Mouse (Mus musculus): ENCODE measurements around the gene Tmigd3. TPM values are rescaled to one million over a fixed set of nuclear protein-coding genes. Genes with fewer than 3 reads are reported as not detected.
A peak's percentile ranks its signal among the peaks of the same experiment; 100 is the strongest.

Gene Tmigd3
- total and polyA plus RNA-seq, 3 experiments: 0.25 TPM; not detected in 2

DNA sequence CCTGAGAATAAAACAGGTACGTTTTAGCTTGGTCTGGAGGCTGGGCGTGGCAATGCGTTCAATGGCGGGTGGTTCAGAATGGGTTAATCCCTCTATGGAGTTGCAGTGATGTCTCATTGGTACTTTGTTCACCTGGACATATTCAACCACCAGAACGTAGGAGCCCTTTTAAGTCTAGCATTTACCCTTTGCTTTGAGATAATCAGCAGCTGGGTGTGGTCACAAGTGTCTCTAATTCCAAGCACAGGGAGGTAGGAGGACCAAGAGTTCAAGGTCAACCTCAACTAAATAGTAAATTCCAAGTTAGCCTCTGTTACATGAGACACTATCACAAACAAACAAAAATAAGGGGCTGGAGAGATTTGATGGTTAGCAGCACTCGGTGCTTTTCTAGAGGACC, 58.1 kb downstream of the Tmigd3 start:
- no peaks in the 10 kb centered on the region for H3K27me3 ChIP-seq (replicated peaks)
- H3K4me3 ChIP-seq (replicated peaks in 1 of 3; ENCODE audit: low read depth in 2 of 3, low read length in 2 of 3, poor library complexity in 1 of 3): no peak overlapping the region
- dilution Hi-C loops (cut with MboI; ENCODE audit: extremely low pct_ligation_motif_present, extremely low pct_unique_long_range_greater_than_20kb, low sequenced_read_pairs): no loop called here
- H3K4me2 ChIP-seq (ENCODE audit: insufficient read depth, low read depth, poor library complexity, severe bottlenecking): no peak overlapping the region
- no peak overlapping the region for H3K9ac ChIP-seq (ENCODE audit: insufficient read depth, low read depth)
- peaks cover 15 to 50% of the 10 kb centered on the region in 2 experiments for H3K4me1 ChIP-seq (ENCODE audit: control insufficient read depth in 1 of 2, insufficient read depth in 2 of 2)
- no peaks in the 10 kb centered on the region for H3K9me3 ChIP-seq (replicated peaks; ENCODE audit: low read length)
- in situ Hi-C loops (cut with MboI; ENCODE audit: low pct_ligation_motif_present, low pct_unique_long_range_greater_than_20kb, low sequenced_read_pairs): no loop called here
- no peak for DNase-seq (ENCODE audit: extremely low read depth)
- no peak overlapping the region for H3K27ac ChIP-seq (ENCODE audit: insufficient read depth, low read depth)
- H3K36me3 ChIP-seq (replicated peaks in 1 of 2; ENCODE audit: control insufficient read depth in 1 of 2, insufficient read depth in 1 of 2, low read length in 1 of 2): peaks cover 0 to 29% of the 10 kb centered on the region in 2 experiments
- no peaks in the 10 kb centered on the region for H3K79me2 ChIP-seq (replicated peaks; ENCODE audit: control insufficient read depth, extremely low read depth, insufficient read depth, poor library complexity, severe bottlenecking)
- TF ChIP-seq GABPA (IDR thresholded peaks at IDR 0.05; ENCODE audit: insufficient replicate concordance, low read depth, low read length) (no peak), ZKSCAN1 (IDR thresholded peaks at IDR 0.05; ENCODE audit: borderline replicate concordance, low read depth, low read length) (no peak), SMC3 (IDR thresholded peaks at IDR 0.05; ENCODE audit: low read depth, low read length) (no peak), RAD21 (IDR thresholded peaks at IDR 0.05; ENCODE audit: low read depth, low read length) (no peak), EP300 (IDR thresholded peaks at IDR 0.05; ENCODE audit: low read length) (no peak), ZC3H11A (IDR thresholded peaks at IDR 0.05; ENCODE audit: low read depth, low read length) (no peak)

DNA sequence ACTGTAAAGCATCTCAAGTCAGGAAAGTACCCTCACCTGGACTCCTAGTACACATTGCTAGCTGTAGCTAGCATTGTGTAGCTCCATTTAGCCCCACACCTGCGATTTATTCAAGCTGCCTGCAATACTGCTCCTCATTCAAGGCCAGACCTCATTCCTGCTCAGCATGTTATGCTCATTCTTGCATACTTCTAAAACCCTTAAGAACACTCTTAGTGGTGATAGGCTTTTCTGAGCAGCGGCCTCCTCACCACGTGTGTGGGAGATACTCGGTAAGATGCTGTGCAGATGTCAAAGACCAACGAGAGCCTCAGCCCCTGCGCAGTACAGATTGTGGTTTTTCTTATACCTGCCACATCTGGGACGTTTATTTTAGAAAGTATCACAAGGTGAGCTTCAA, 59.1 kb downstream of the Tmigd3 start:
- H3K27ac ChIP-seq (ENCODE audit: insufficient read depth, low read depth): 0 out of 2 replicates have a peak overlapping the region, but pooled peaks have one; percentile 28
- peaks cover 0 to 24% of the 10 kb centered on the region in 2 experiments for H3K36me3 ChIP-seq (replicated peaks in 1 of 2; ENCODE audit: control insufficient read depth in 1 of 2, insufficient read depth in 1 of 2, low read length in 1 of 2)
- H3K4me3 ChIP-seq (replicated peaks in 1 of 3; ENCODE audit: low read depth in 2 of 3, low read length in 2 of 3, poor library complexity in 1 of 3): no peak overlapping the region
- peaks cover 15 to 50% of the 10 kb centered on the region in 2 experiments for H3K4me1 ChIP-seq (ENCODE audit: control insufficient read depth in 1 of 2, insufficient read depth in 2 of 2)
- dilution Hi-C loops (cut with MboI; ENCODE audit: extremely low pct_ligation_motif_present, extremely low pct_unique_long_range_greater_than_20kb, low sequenced_read_pairs) (no loop called here), in situ Hi-C loops (cut with MboI; ENCODE audit: low pct_ligation_motif_present, low pct_unique_long_range_greater_than_20kb, low sequenced_read_pairs) (no loop called here)
- H3K9ac ChIP-seq (ENCODE audit: insufficient read depth, low read depth): no peak overlapping the region
- DNase-seq (ENCODE audit: extremely low read depth): peak; percentile 51
- H3K4me2 ChIP-seq (ENCODE audit: insufficient read depth, low read depth, poor library complexity, severe bottlenecking): peak overlapping the region; percentile 83
- no peaks in the 10 kb centered on the region for H3K27me3 ChIP-seq (replicated peaks)
- H3K9me3 ChIP-seq (replicated peaks; ENCODE audit: low read length): no peaks in the 10 kb centered on the region
- H3K79me2 ChIP-seq (replicated peaks; ENCODE audit: control insufficient read depth, extremely low read depth, insufficient read depth, poor library complexity, severe bottlenecking): no peaks in the 10 kb centered on the region
- TF ChIP-seq MYC (IDR thresholded peaks at IDR 0.05; ENCODE audit: low read depth, low read length): peak; percentile 72; the same call in 1 of the 2 replicates
- peak; percentile 66; the same call in 1 of the 2 replicates for TF ChIP-seq MXI1 (IDR thresholded peaks at IDR 0.05; ENCODE audit: low read depth, low read length)
- TF ChIP-seq NELFE (IDR thresholded peaks at IDR 0.05; ENCODE audit: low read depth, low read length): no peak
- TF ChIP-seq POLR2A (IDR thresholded peaks at IDR 0.05; ENCODE audit: low read depth, low read length): no peak
- TF ChIP-seq IRF4 (IDR thresholded peaks at IDR 0.05; ENCODE audit: low read depth, low read length): no peak; the same call in 1 of the 2 replicates
- TF ChIP-seq RCOR1 (conservative IDR thresholded peaks at IDR 0.05; ENCODE audit: low read depth, low read length): no peak
- no peak for TF ChIP-seq ZMIZ1 (IDR thresholded peaks at IDR 0.05; ENCODE audit: low read depth, low read length)
- peak; percentile 28; the same call in 1 of the 2 replicates for TF ChIP-seq MEF2A (IDR thresholded peaks at IDR 0.05; ENCODE audit: borderline replicate concordance, low read depth, low read length)
- no peak for TF ChIP-seq SMC3 (IDR thresholded peaks at IDR 0.05; ENCODE audit: low read depth, low read length)
- TF ChIP-seq POLR2AphosphoS2 (IDR thresholded peaks at IDR 0.05; ENCODE audit: low read depth, low read length): no peak
- TF ChIP-seq BHLHE40 (IDR thresholded peaks at IDR 0.05; ENCODE audit: low read depth, low read length): no peak
- peak; percentile 81 for TF ChIP-seq MAX (IDR thresholded peaks at IDR 0.05; ENCODE audit: low read length)
- no peak for TF ChIP-seq UBTF (IDR thresholded peaks at IDR 0.05; ENCODE audit: low read depth, low read length)
- no peak; the same call in none of the 2 replicates for TF ChIP-seq EP300 (IDR thresholded peaks at IDR 0.05; ENCODE audit: low read length)
- no peak for TF ChIP-seq JUN (IDR thresholded peaks at IDR 0.05; ENCODE audit: insufficient read depth, low read depth, low read length)
- TF ChIP-seq ELF1 (IDR thresholded peaks at IDR 0.05; ENCODE audit: low read depth, low read length): no peak
- TF ChIP-seq RAD21 (IDR thresholded peaks at IDR 0.05; ENCODE audit: low read depth, low read length): no peak
- TF ChIP-seq ZNF384 (IDR thresholded peaks at IDR 0.05; ENCODE audit: low read depth, low read length): no peak
- no peak for TF ChIP-seq CHD1 (IDR thresholded peaks at IDR 0.05; ENCODE audit: low read depth, low read length)
- peak; percentile 34; the same call in 1 of the 2 replicates for TF ChIP-seq SIN3A (IDR thresholded peaks at IDR 0.05; ENCODE audit: low read length)
- no peak for TF ChIP-seq USF2 (conservative IDR thresholded peaks at IDR 0.05; ENCODE audit: low read depth, low read length)
- no peak for TF ChIP-seq E2F4 (IDR thresholded peaks at IDR 0.05; ENCODE audit: insufficient replicate concordance, low read depth, low read length)
- no peak for TF ChIP-seq KAT2A (IDR thresholded peaks at IDR 0.05; ENCODE audit: insufficient replicate concordance, low read length)
- TF ChIP-seq CHD2 (IDR thresholded peaks at IDR 0.05; ENCODE audit: low read length): no peak
- peak; percentile 34; the same call in 1 of the 2 replicates for TF ChIP-seq NRF1 (IDR thresholded peaks at IDR 0.05; ENCODE audit: low read depth, low read length)
- no peak for TF ChIP-seq JUND (conservative IDR thresholded peaks at IDR 0.05; ENCODE audit: low read depth, low read length)
- TF ChIP-seq HCFC1 (IDR thresholded peaks at IDR 0.05; ENCODE audit: low read depth, low read length): no peak
- TF ChIP-seq CTCF (conservative IDR thresholded peaks at IDR 0.05 in 1 of 2, IDR thresholded peaks at IDR 0.05 in 1 of 2; ENCODE audit: low read depth in 2 of 2, low read length in 2 of 2): no peak
- TF ChIP-seq ZKSCAN1 (IDR thresholded peaks at IDR 0.05; ENCODE audit: borderline replicate concordance, low read depth, low read length): no peak
- 0 out of 2 replicates have a peak, but pooled peaks have one; percentile 22 for TF ChIP-seq ETS1 (conservative IDR thresholded peaks at IDR 0.05; ENCODE audit: low read depth, low read length)
- TF ChIP-seq TBP (conservative IDR thresholded peaks at IDR 0.05; ENCODE audit: low read depth, low read length): no peak

Data from CH12.LX (cell line).